Mouse (Mus musculus) layer of hippocampus, postnatal 14 days (tissue): Measurements from ENCODE around the gene Lmtk2. TPM values are rescaled to one million over a fixed set of nuclear protein-coding genes. Genes with fewer than 3 reads are reported as not detected.

Experiments used
- DNase-seq, 2 experiments: peaks; one replicate each; pipeline ENCODE4 v3.0.0; 2021 to 2022; ENCODE audit warnings: low spot score in 2 of 2, mixed read lengths in 1 of 2
- total RNA-seq, 2 experiments: library from RNA; stranded (reverse); gene quantifications; 2 replicates each; pipeline ENCODE4 v1.2.3; 2021

Lmtk2 gene
- total RNA-seq, 2 experiments from 2014 or later = 84.9 to 88.4 TPM

GRCm38 (mm10) chr5:144106130-144106510 is 5.9 kb downstream of the Lmtk2 start:
- DNase-seq = no peak

GRCm38 (mm10) chr5:144109201-144109600 is 9.0 kb downstream of the Lmtk2 start:
- no peak for DNase-seq

GRCm38 (mm10) chr5:144112574-144113438 is 12.6 kb downstream of the Lmtk2 start:
- DNase-seq = no peak

GRCm38 (mm10) chr5:144114068-144114467 is 13.8 kb downstream of the Lmtk2 start:
- DNase-seq = no peak

- DNase-seq = peak in 1 of 2 experiments; percentile 68
These were observed 14.9 kb downstream of the Lmtk2 start for GRCm38 (mm10) chr5:144114970-144115627.

GRCm38 (mm10) chr5:144115628-144115977 is 15.4 kb downstream of the Lmtk2 start:
- DNase-seq = no peak

GRCm38 (mm10) chr5:144118271-144118670 is 18.0 kb downstream of the Lmtk2 start:
- DNase-seq = no peak

GRCm38 (mm10) chr5:144119286-144119685 is 19.1 kb downstream of the Lmtk2 start:
- no peak for DNase-seq

- DNase-seq = no peak
These were observed 21.3 kb downstream of the Lmtk2 start for GRCm38 (mm10) chr5:144121489-144121888.

- peak in 1 of 2 experiments; percentile 37 for DNase-seq
These were observed 25.9 kb downstream of the Lmtk2 start for GRCm38 (mm10) chr5:144125979-144126755.

GRCm38 (mm10) chr5:144143531-144143930 is 43.3 kb downstream of the Lmtk2 start:
- DNase-seq = no peak

GRCm38 (mm10) chr5:144146898-144147297 is 46.7 kb downstream of the Lmtk2 start:
- DNase-seq = no peak

GRCm38 (mm10) chr5:144149530-144149929 is 49.3 kb downstream of the Lmtk2 start:
- no peak for DNase-seq

- DNase-seq = no peak
These were observed 51.0 kb downstream of the Lmtk2 start for GRCm38 (mm10) chr5:144151270-144151669.

- peak; percentile 41 to 84 for DNase-seq
These were observed 54.3 kb downstream of the Lmtk2 start for GRCm38 (mm10) chr5:144154528-144154927.

GRCm38 (mm10) chr5:144158604-144159003 is 58.4 kb downstream of the Lmtk2 start:
- peak; percentile 24 to 69 for DNase-seq

GRCm38 (mm10) chr5:144159137-144159536 is 58.9 kb downstream of the Lmtk2 start:
- DNase-seq = no peak

- DNase-seq = no peak
These were observed 62.0 kb downstream of the Lmtk2 start for GRCm38 (mm10) chr5:144162080-144162812.

- no peak for DNase-seq
These were observed 62.7 kb downstream of the Lmtk2 start for GRCm38 (mm10) chr5:144162813-144163517.

- no peak for DNase-seq
These were observed 65.5 kb downstream of the Lmtk2 start for GRCm38 (mm10) chr5:144165756-144166155.
